9 mouse cellular contexts compared by ENCODE assay signal in the genomic region with DNA sequence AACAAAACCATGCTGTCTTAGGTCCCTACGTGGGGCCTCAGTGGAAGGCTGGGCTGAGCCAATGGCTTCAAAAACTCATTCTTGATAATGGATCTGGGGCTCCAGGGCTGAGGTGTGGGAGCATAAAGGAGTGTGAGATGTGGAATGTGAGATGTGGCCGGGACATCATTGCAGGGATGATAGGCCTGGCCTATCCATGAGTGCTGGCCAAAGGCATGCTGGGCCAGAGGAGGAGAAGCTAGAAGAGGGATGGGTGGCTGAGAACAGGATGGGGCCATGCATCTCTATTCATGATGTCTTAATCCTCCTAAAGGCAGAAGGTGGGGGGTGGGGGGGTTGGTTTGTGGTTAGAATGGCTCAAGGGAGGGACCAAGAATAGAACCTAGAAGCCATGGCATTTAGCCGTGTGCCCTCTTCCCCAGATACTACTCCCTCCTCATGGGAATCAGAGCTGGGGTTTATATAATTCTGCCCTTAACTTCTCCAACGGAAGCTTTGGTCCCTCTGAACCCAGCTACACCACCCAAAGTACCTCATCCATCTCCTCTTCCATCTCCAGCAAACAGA. TPM values are rescaled to one million over a fixed set of nuclear protein-coding genes. Genes with fewer than 3 reads are reported as not detected.
DNase-seq lines count a peak whose midpoint lies in the region; ATAC-seq and TF ChIP-seq lines count a peak whose summit lies in the region.
"Had no signal": no experiment of that assay in that cellular context is flagged by ENCODE, and none has a peak within 500 bp of the region (broad histone marks: within the 10 kb centered on the region; RNA-seq: fewer than 3 reads in every experiment).

No protein-coding gene starts in this region.

- peak overlapping the region; percentile 95 for H3K9ac ChIP-seq in kidney, embryonic 14.5 days (ENCODE audit: low read depth, low read length)
- peak overlapping the region; percentile 84; the same call in 1 of the 2 replicates for H3K9ac ChIP-seq in hindbrain, embryonic 15.5 days
- 0 out of 2 replicates have a peak overlapping the region, but pooled peaks have one; percentile 77 for H3K9ac ChIP-seq in midbrain, postnatal 0 days (replicated peaks; ENCODE audit: low read length, poor library complexity, severe bottlenecking)

- no peak for TF ChIP-seq POLR2A in bone marrow macrophage, adult 2 months (IDR thresholded peaks at IDR 0.05; ENCODE audit: borderline replicate concordance, low read depth, low read length)

- peak overlapping the region; percentile 94; the same call in 1 of the 2 replicates for H3K27ac ChIP-seq in kidney, embryonic 14.5 days (ENCODE audit: low read depth, low read length)
- H3K27ac ChIP-seq in bone marrow macrophage, adult 2 months (ENCODE audit: insufficient read depth, low read depth, low read length) = no peak overlapping the region
- no peak overlapping the region for H3K27ac ChIP-seq in hindbrain, embryonic 15.5 days (replicated peaks)
- no peak overlapping the region for H3K27ac ChIP-seq in midbrain, postnatal 0 days (ENCODE audit: low read depth, low read length)

- TF ChIP-seq CTCF in bone marrow macrophage, adult 2 months (IDR thresholded peaks at IDR 0.05; ENCODE audit: low read depth, low read length) = no peak
- no peak for TF ChIP-seq CTCF in midbrain, postnatal 0 days (IDR thresholded peaks at IDR 0.05)

- H3K4me1 ChIP-seq in kidney, embryonic 14.5 days (ENCODE audit: control insufficient read depth, insufficient read depth, low read length) = peaks cover 62% of the 10 kb centered on the region
- peaks cover 41% of the 10 kb centered on the region for H3K4me1 ChIP-seq in bone marrow macrophage, adult 2 months (ENCODE audit: control insufficient read depth, insufficient read depth, low read length)
- H3K4me1 ChIP-seq in hindbrain, embryonic 15.5 days (replicated peaks) = peaks cover 40% of the 10 kb centered on the region
- peaks cover 12% of the 10 kb centered on the region; the same call in 1 of the 2 replicates for H3K4me1 ChIP-seq in midbrain, postnatal 0 days (ENCODE audit: insufficient read depth, low read length)

- no peak for DNase-seq in kidney, adult 9 months
- DNase-seq in midbrain, postnatal 0 days (ENCODE audit: low spot score) = no peak
- no peak for DNase-seq in cerebellum, adult 18-20 months
- no peak for DNase-seq in frontal cortex, postnatal 14 days (ENCODE audit: low spot score in 2 of 2)
- DNase-seq in left cerebral cortex, postnatal 14 days (ENCODE audit: low spot score in 2 of 2) = no peak

- no peaks in the 10 kb centered on the region for H3K9me3 ChIP-seq in kidney, embryonic 14.5 days (ENCODE audit: control insufficient read depth, low read length)
- H3K9me3 ChIP-seq in hindbrain, embryonic 15.5 days = no peaks in the 10 kb centered on the region
- H3K9me3 ChIP-seq in midbrain, postnatal 0 days (ENCODE audit: low read length) = no peaks in the 10 kb centered on the region

- intact Hi-C loops in left cerebral cortex, postnatal 14 days (cut with DNase I) = no loop called here

- no peaks in the 10 kb centered on the region for H3K27me3 ChIP-seq in kidney, embryonic 14.5 days (ENCODE audit: control insufficient read depth, insufficient read depth, low read length)
- no peaks in the 10 kb centered on the region for H3K27me3 ChIP-seq in hindbrain, embryonic 15.5 days
- H3K27me3 ChIP-seq in midbrain, postnatal 0 days (ENCODE audit: insufficient read depth, low read length) = no peaks in the 10 kb centered on the region

- H3K4me2 ChIP-seq in kidney, embryonic 14.5 days (replicated peaks; ENCODE audit: low read depth, low read length) = peak overlapping the region; percentile 77
- peak overlapping the region; percentile 98 for H3K4me2 ChIP-seq in hindbrain, embryonic 15.5 days
- H3K4me2 ChIP-seq in midbrain, postnatal 0 days (ENCODE audit: low read depth, low read length, poor library complexity, severe bottlenecking) = peak overlapping the region; percentile 88

- WGBS in kidney, embryonic 14.5 days = 46% methylated on average over 4 of the region's 4 CpGs
- 87% methylated on average over 4 of the region's 4 CpGs for WGBS in hindbrain, embryonic 15.5 days
- 84% methylated on average over 4 of the region's 4 CpGs for WGBS in midbrain, postnatal 0 days

- no peak for ATAC-seq in kidney, embryonic 14.5 days (ENCODE audit: low FRiP score, low TSS enrichment)
- no peak for ATAC-seq in hindbrain, embryonic 15.5 days (ENCODE audit: low FRiP score, low read depth)
- ATAC-seq in midbrain, postnatal 0 days (ENCODE audit: low FRiP score) = no peak

- H3K36me3 ChIP-seq in kidney, embryonic 14.5 days (ENCODE audit: control insufficient read depth, insufficient read depth, low read length) = peaks cover 22% of the 10 kb centered on the region; the same call in 1 of the 2 replicates
- no peaks in the 10 kb centered on the region for H3K36me3 ChIP-seq in hindbrain, embryonic 15.5 days
- no peaks in the 10 kb centered on the region for H3K36me3 ChIP-seq in midbrain, postnatal 0 days (ENCODE audit: insufficient read depth, low read length)

- H3K4me3 ChIP-seq in kidney, embryonic 14.5 days (ENCODE audit: low read length) = peak overlapping the region; percentile 82
- H3K4me3 ChIP-seq in bone marrow macrophage, adult 2 months (ENCODE audit: insufficient read depth, low read length) = peak overlapping the region; percentile 79
- H3K4me3 ChIP-seq in hindbrain, embryonic 15.5 days = peak overlapping the region; percentile 59
- peak overlapping the region; percentile 55 for H3K4me3 ChIP-seq in midbrain, postnatal 0 days (ENCODE audit: low read depth, low read length)

RNA-seq across cellular contexts. Expression of gene Phlda3, which starts 1.5 kb away (rescaled TPM):
- polyA plus RNA-seq in kidney, embryonic 14.5 days (2014; fragmentation: Nextera tagmentation; extraction: Ambion mirVana) = 85.6 and 102 TPM in 2 replicates
- 8.0 and 8.5 TPM in 2 replicates for polyA plus RNA-seq in bone marrow macrophage, adult 2 months (2012; ENCODE audit: insufficient read depth, insufficient read length, missing spikeins)
- polyA plus RNA-seq in hindbrain, embryonic 15.5 days (2015; fragmentation: Nextera tagmentation; extraction: Ambion mirVana) = 34.9 and 39.9 TPM in 2 replicates
- total RNA-seq in midbrain, postnatal 0 days (2014; rRNA removed) = 45.1 and 54.4 TPM in 2 replicates
- polyA plus RNA-seq in midbrain, postnatal 0 days (2015; fragmentation: Nextera tagmentation; extraction: Ambion mirVana) = 48.5 and 48.9 TPM in 2 replicates
- total RNA-seq in left cerebral cortex, postnatal 14 days (2021) = 10 to 100 TPM; 15.0 to 16.6 TPM

RNA-seq across cellular contexts. Expression of gene Tnni1, which starts 11.8 kb away (rescaled TPM):
- polyA plus RNA-seq in kidney, embryonic 14.5 days (2014; fragmentation: Nextera tagmentation; extraction: Ambion mirVana) = 18.3 and 20.3 TPM in 2 replicates
- not detected in 2 replicates for polyA plus RNA-seq in bone marrow macrophage, adult 2 months (2012; ENCODE audit: insufficient read depth, insufficient read length, missing spikeins)
- 1.3 and 1.8 TPM in 2 replicates for polyA plus RNA-seq in hindbrain, embryonic 15.5 days (2015; fragmentation: Nextera tagmentation; extraction: Ambion mirVana)
- total RNA-seq in midbrain, postnatal 0 days (2014; rRNA removed) = 2.2 TPM in 1 of 2 replicates, not detected in the other
- 0.57 and 0.70 TPM in 2 replicates for polyA plus RNA-seq in midbrain, postnatal 0 days (2015; fragmentation: Nextera tagmentation; extraction: Ambion mirVana)
- total RNA-seq in left cerebral cortex, postnatal 14 days (2021) = 1 to 10 TPM; 2.3 to 2.5 TPM
- total RNA-seq: megakaryocyte progenitor cell, adult 5-6 weeks had no signal

RNA-seq across cellular contexts. Expression of gene Csrp1, which starts 47.5 kb away (rescaled TPM):
- 109 and 114 TPM in 2 replicates for polyA plus RNA-seq in kidney, embryonic 14.5 days (2014; fragmentation: Nextera tagmentation; extraction: Ambion mirVana)
- polyA plus RNA-seq in bone marrow macrophage, adult 2 months (2012; ENCODE audit: insufficient read depth, insufficient read length, missing spikeins) = 70.9 and 80.8 TPM in 2 replicates
- 17.7 and 19.6 TPM in 2 replicates for polyA plus RNA-seq in hindbrain, embryonic 15.5 days (2015; fragmentation: Nextera tagmentation; extraction: Ambion mirVana)
- 48.1 and 64.3 TPM in 2 replicates for total RNA-seq in midbrain, postnatal 0 days (2014; rRNA removed)
- polyA plus RNA-seq in midbrain, postnatal 0 days (2015; fragmentation: Nextera tagmentation; extraction: Ambion mirVana) = 21.6 and 25.1 TPM in 2 replicates
- total RNA-seq in left cerebral cortex, postnatal 14 days (2021) = 100 to 1,000 TPM; 133 to 136 TPM

RNA-seq across cellular contexts. Expression of gene Lad1, which starts 51.0 kb away (rescaled TPM):
- polyA plus RNA-seq in kidney, embryonic 14.5 days (2014; fragmentation: Nextera tagmentation; extraction: Ambion mirVana) = 12.1 and 19.5 TPM in 2 replicates
- 0.53 TPM in 1 of 2 replicates, not detected in the other for polyA plus RNA-seq in bone marrow macrophage, adult 2 months (2012; ENCODE audit: insufficient read depth, insufficient read length, missing spikeins)
- 0.78 and 0.80 TPM in 2 replicates for polyA plus RNA-seq in hindbrain, embryonic 15.5 days (2015; fragmentation: Nextera tagmentation; extraction: Ambion mirVana)
- total RNA-seq in midbrain, postnatal 0 days (2014; rRNA removed) = 0.90 and 1.9 TPM in 2 replicates
- 0.56 and 0.64 TPM in 2 replicates for polyA plus RNA-seq in midbrain, postnatal 0 days (2015; fragmentation: Nextera tagmentation; extraction: Ambion mirVana)
- total RNA-seq in left cerebral cortex, postnatal 14 days (2021) = under 1 TPM; 0.61 to 0.64 TPM
- total RNA-seq: megakaryocyte progenitor cell, adult 5-6 weeks had no signal
